Mouse (Mus musculus) stomach, postnatal 0 days (tissue): ENCODE measurements around the gene Fbf1. TPM values are rescaled to one million over a fixed set of nuclear protein-coding genes. Genes with fewer than 3 reads are reported as not detected.
A peak's percentile ranks its signal among the peaks of the same experiment; 100 is the strongest.

ENCODE experiments used
- ATAC-seq: fragments of 200-750 bp; cut with Nextera tagmentation; 2 replicates; pipeline ENCODE4 v1.8.0; 2017; ENCODE audit not compliant: low FRiP score, low TSS enrichment
- DNase-seq: peaks from one replicate; pipeline ENCODE4 v3.0.0-alpha.2; 2016; ENCODE audit warnings: low spot score
- H3K27ac ChIP-seq: fragments of 300-500 bp; sonication (generic); replicated peaks from 2 replicates; pipeline ENCODE4 v1.5.1; 2014; ENCODE audit warnings: mild to moderate bottlenecking, control low read depth
- H3K27me3 ChIP-seq: fragments of 300-500 bp; sonication (generic); 2 replicates; pipeline ENCODE4 v1.6.1; 2014; ENCODE audit warnings: low read length; ENCODE audit not compliant: control insufficient read depth, insufficient read depth
- H3K36me3 ChIP-seq: fragments of 300-500 bp; sonication (generic); 2 replicates; pipeline ENCODE4 v1.6.1; 2014; ENCODE audit warnings: low read length, mixed read lengths; ENCODE audit not compliant: control insufficient read depth, insufficient read depth
- H3K4me1 ChIP-seq: fragments of 300-500 bp; sonication (generic); replicated peaks from 2 replicates; pipeline ENCODE4 v1.6.1; 2014; ENCODE audit warnings: antibody characterized with exemption; ENCODE audit not compliant: control insufficient read depth, insufficient read depth
- H3K4me2 ChIP-seq: fragments of 300-500 bp; sonication (generic); replicated peaks from 2 replicates; pipeline ENCODE4 v1.6.1; 2014; ENCODE audit warnings: low read depth, mild to moderate bottlenecking, control low read depth, moderate library complexity
- H3K4me3 ChIP-seq: fragments of 300-500 bp; sonication (generic); 2 replicates; pipeline ENCODE4 v1.5.1; 2014; ENCODE audit warnings: low read depth, low read length, control low read depth
- H3K9ac ChIP-seq: fragments of 300-500 bp; sonication (generic); 2 replicates; pipeline ENCODE4 v1.6.1; 2014; ENCODE audit warnings: mild to moderate bottlenecking, low read length, control low read depth, mixed read lengths
- H3K9me3 ChIP-seq: fragments of 300-500 bp; sonication (generic); 2 replicates; pipeline ENCODE4 v1.6.1; 2016; ENCODE audit warnings: low read length; ENCODE audit not compliant: control insufficient read depth
- CTCF ChIP-seq: IDR thresholded peaks from 2 replicates; pipeline ENCODE4 v1.5.1; 2016; ENCODE audit warnings: antibody characterized with exemption, low read depth, mild to moderate bottlenecking, moderate library complexity
- EP300 ChIP-seq: optimal IDR thresholded peaks from 2 replicates; pipeline ENCODE3; 2016; ENCODE audit warnings: antibody characterized with exemption
- WGBS: fragments of 180-500 bp; shearing (Covaris S2); extraction: QIAGEN DNeasy Blood & Tissue Kit; methylation state at CpG from one replicate; pipeline ENCODE4 v1.1.7; 2014; 5-methylcytosine and 5-hydroxymethylcytosine counted together
- polyA plus RNA-seq: library from polyadenylated mRNA; unstranded; fragments of >200 nt; fragmentation: Nextera tagmentation; extraction: Ambion mirVana; gene quantifications from 2 replicates; pipeline ENCODE4 v1.2.1, GENCODE M21; 2015

Fbf1 gene
- polyA plus RNA-seq, 1 experiment from 2014 or later: 8.0 TPM

GRCm38 (mm10) chr11:116198639-116199531 is 30.9 kb upstream of the Fbf1 start, which contains the start of the genes Ten1 and Acox1:
Gene Ten1 (plus strand): TSS chr11:116198855.
Gene Acox1 (minus strand): TSS chr11:116199045.
- TF ChIP-seq EP300 (peak; percentile 92), CTCF (no peak)
- Histone ChIP-seq H3K4me3 (peak within 1 kb of the TSS; percentile 74), H3K27me3 (no peaks in the 10 kb centered on the region), H3K27ac (peak within 1 kb of the TSS; percentile 94), H3K9me3 (no peaks in the 10 kb centered on the region), H3K36me3 (peaks cover 2% of the 10 kb centered on the region; the same call in 1 of the 2 replicates), H3K4me1 (no peaks in the 10 kb centered on the region), H3K4me2 (peak within 1 kb of the TSS; percentile 80), H3K9ac (peak within 1 kb of the TSS; percentile 86)
- peak; percentile 98 for DNase-seq
- under 1% methylated on average over 62 of the region's 62 CpGs for WGBS
- ATAC-seq: peak; percentile 94

DNA sequence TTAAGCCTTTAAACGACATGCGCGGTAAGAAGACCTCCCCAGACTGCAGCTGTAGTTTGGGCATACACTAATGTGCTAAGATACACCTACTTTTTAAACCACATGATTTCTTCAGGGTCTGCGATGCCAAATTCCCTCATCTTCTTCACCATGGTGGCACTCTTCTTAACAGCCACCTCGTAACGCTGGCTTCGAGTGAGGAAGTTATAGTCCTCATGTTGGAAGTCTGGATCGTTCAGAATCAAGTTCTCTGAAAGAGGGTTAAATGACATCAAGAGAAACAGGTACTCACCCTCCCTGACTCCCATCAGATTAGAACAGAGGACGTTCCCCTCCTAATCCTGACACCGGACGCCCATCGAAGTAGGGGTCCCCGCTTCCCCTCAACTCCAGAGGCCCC is 30.2 kb upstream of the Fbf1 start:
- Histone ChIP-seq H3K27me3 (no peaks in the 10 kb centered on the region), H3K4me1 (no peaks in the 10 kb centered on the region), H3K4me3 (peak overlapping the region; percentile 74), H3K36me3 (peaks cover 2% of the 10 kb centered on the region; the same call in 1 of the 2 replicates), H3K4me2 (peak overlapping the region; percentile 80), H3K27ac (peak overlapping the region; percentile 94), H3K9ac (peak overlapping the region; percentile 86), H3K9me3 (no peaks in the 10 kb centered on the region)
- ATAC-seq (no peak), DNase-seq (no peak)
- no peak for TF ChIP-seq EP300
- TF ChIP-seq CTCF: no peak
- WGBS: 19% methylated on average over 13 of the region's 13 CpGs

DNA sequence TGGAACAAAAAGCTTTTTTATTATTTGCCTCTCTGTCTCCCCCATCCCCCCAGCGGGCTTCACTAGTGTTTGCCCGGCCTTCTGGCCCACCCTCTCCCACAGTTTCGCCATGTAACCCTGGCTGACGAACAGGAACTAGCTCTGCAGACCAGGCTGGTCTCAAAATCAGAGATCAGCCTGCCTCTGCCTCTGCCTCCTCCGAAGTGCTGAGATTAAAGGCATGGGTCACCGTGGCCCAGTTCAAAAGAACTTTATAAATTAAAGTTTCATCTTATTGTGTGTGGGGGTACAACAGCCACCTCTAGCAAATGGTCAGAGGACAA is 29.6 kb upstream of the Fbf1 start:
- no peaks in the 10 kb centered on the region for H3K9me3 ChIP-seq
- 80% methylated on average over 6 of the region's 6 CpGs for WGBS
- ATAC-seq: no peak
- H3K9ac ChIP-seq: peak overlapping the region; percentile 86
- peak overlapping the region; percentile 50 for H3K27ac ChIP-seq
- DNase-seq: no peak
- H3K4me2 ChIP-seq: peak overlapping the region; percentile 80
- no peaks in the 10 kb centered on the region for H3K27me3 ChIP-seq
- peaks cover 2% of the 10 kb centered on the region; the same call in 1 of the 2 replicates for H3K36me3 ChIP-seq
- H3K4me1 ChIP-seq: no peaks in the 10 kb centered on the region
- TF ChIP-seq CTCF (no peak), EP300 (no peak)
- H3K4me3 ChIP-seq: peak overlapping the region; percentile 74

DNA sequence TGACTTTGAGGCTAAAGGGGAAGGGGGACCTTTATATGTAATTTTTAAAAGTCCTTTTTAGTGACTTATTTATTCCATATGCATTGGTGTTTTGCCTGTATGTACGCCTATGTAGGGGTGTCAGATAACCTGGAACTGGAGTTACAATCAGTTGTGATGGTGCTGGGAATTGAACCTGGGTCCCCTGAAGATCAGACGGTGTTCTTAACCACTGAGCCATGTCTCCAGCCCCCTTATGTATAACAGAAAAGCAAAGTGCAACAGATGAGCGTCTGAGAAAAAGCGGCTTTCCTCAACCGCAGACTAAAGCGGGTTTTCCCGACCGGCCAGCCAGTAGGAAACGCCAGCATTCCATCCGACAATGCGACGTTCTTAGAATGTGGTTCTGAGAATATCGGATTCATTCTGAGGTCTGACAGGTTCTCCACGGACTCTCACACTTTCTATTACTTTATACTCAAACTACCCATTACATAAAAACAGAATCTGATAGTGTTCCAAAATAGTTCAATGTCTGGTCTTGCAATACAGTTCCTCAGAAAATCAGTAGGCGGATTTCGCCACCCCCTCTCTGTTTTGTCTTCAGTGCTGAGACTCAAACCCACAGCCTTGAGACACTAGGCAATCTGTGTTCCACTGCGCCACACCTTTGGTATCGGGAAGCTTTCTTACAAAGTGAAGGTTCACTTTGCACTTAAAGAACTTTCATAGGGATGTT is 29.1 kb upstream of the Fbf1 start:
- H3K4me1 ChIP-seq: no peaks in the 10 kb centered on the region
- H3K9ac ChIP-seq: peak overlapping the region; percentile 86; the same call in 1 of the 2 replicates
- H3K36me3 ChIP-seq: peaks cover 2% of the 10 kb centered on the region; the same call in 1 of the 2 replicates
- H3K4me3 ChIP-seq: peak overlapping the region; percentile 74; the same call in 1 of the 2 replicates
- no peak for TF ChIP-seq CTCF
- 93% methylated on average over 18 of the region's 18 CpGs for WGBS
- H3K4me2 ChIP-seq: peak overlapping the region; percentile 80
- no peak for ATAC-seq
- DNase-seq: no peak
- no peaks in the 10 kb centered on the region for H3K9me3 ChIP-seq
- H3K27ac ChIP-seq: peak overlapping the region; percentile 50
- H3K27me3 ChIP-seq: no peaks in the 10 kb centered on the region

DNA sequence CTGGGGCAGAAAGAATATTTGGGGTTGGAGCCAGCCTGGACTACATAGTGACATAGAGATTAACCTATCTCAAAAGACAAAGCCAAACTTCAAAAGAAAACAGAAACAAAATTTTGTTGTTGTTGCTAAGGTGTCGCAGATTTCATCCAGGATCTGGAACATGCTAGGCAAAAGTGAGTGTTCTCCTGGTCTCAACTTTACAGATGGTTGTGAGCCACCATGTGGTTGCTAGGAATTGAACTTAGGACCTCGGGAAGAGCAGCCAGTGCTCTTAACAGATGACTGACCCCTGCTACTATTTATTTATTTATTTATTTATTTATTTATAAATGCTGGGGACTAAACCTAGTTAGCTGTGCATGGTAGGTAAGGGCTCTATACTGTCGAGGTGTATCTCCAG is 28.4 kb upstream of the Fbf1 start:
- ATAC-seq (no peak), DNase-seq (no peak)
- Histone ChIP-seq H3K27ac (no peak overlapping the region; the same call in 1 of the 2 replicates), H3K27me3 (no peaks in the 10 kb centered on the region), H3K4me2 (no peak overlapping the region), H3K4me3 (no peak overlapping the region), H3K9me3 (no peaks in the 10 kb centered on the region), H3K9ac (no peak overlapping the region), H3K36me3 (peaks cover 2% of the 10 kb centered on the region; the same call in 1 of the 2 replicates), H3K4me1 (no peaks in the 10 kb centered on the region)
- 77% methylated on average over 3 of the region's 3 CpGs for WGBS
- TF ChIP-seq CTCF: no peak
- no peak for TF ChIP-seq EP300
